Mouse (Mus musculus) forebrain, embryonic 16.5 days (tissue): ENCODE measurements at regions not wholly inside any gene's neighbourhood (a gene's known extent, or its start where the extent isn't known, plus 50 kb on each side); places are given as distances from the start of the nearest gene placed in this dataset.

ENCODE experiments used
- ATAC-seq: fragments of 200-750 bp; cut with Nextera tagmentation; 2 replicates; pipeline ENCODE4 v1.8.0; 2017; ENCODE audit warnings: mild to moderate bottlenecking, moderate library complexity
- H3K27ac ChIP-seq: fragments of 300-500 bp; sonication (generic); 2 replicates; pipeline ENCODE4 v1.5.1; 2014; ENCODE audit warnings: low read length, control low read depth
- H3K27me3 ChIP-seq: fragments of 300-500 bp; sonication (generic); replicated peaks from 2 replicates; pipeline ENCODE4 v1.6.1; 2014; ENCODE audit warnings: low read length; ENCODE audit not compliant: control insufficient read depth, insufficient read depth
- H3K36me3 ChIP-seq: fragments of 300-500 bp; sonication (generic); 2 replicates; pipeline ENCODE4 v1.6.1; 2014; ENCODE audit not compliant: control insufficient read depth, insufficient read depth
- H3K4me1 ChIP-seq: fragments of 300-500 bp; sonication (generic); replicated peaks from 2 replicates; pipeline ENCODE4 v1.6.1; 2014; ENCODE audit warnings: low read length; ENCODE audit not compliant: control insufficient read depth, insufficient read depth
- H3K4me2 ChIP-seq: fragments of 300-500 bp; sonication (generic); 2 replicates; pipeline ENCODE4 v1.6.1; 2014; ENCODE audit warnings: mild to moderate bottlenecking, low read length, control low read depth
- H3K4me3 ChIP-seq: fragments of 300-500 bp; sonication (generic); replicated peaks from 2 replicates; pipeline ENCODE4 v1.5.1; 2014; ENCODE audit warnings: mild to moderate bottlenecking, low read length, control low read depth
- H3K9ac ChIP-seq: fragments of 300-500 bp; sonication (generic); replicated peaks from 2 replicates; pipeline ENCODE4 v1.6.1; 2014; ENCODE audit warnings: low read depth, low read length, control low read depth
- H3K9me3 ChIP-seq: fragments of 300-500 bp; sonication (generic); 2 replicates; pipeline ENCODE4 v1.6.1; 2016; ENCODE audit warnings: low read length; ENCODE audit not compliant: control insufficient read depth
- WGBS: fragments of 180-500 bp; shearing (Covaris S2); extraction: QIAGEN DNeasy Blood & Tissue Kit; methylation state at CpG from one replicate; pipeline ENCODE4 v1.1.7; 2014; 5-methylcytosine and 5-hydroxymethylcytosine counted together

DNA sequence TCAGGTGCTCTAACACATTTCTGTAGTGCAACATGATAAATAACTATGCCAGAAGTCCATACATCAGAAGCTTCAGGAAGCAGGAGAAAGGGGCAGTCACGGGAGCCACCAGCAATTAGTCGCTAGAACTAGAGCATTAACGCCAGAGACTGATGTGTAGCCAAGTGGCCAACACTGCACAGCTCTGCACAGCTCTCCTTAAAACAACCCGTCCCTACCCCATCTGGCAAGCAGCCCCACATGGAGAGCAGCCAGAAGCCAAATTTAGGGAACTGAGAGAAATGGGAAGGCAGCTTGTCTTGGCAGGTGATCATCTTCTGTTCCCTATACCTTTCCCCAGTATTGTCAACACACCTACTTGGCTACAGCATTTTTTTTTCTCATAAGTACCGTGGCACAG, 172.3 kb upstream of the Bdnf start:
- WGBS, result 40% methylated on average over 5 of the region's 5 CpGs
- no peak overlapping the region for H3K4me3 ChIP-seq

DNA sequence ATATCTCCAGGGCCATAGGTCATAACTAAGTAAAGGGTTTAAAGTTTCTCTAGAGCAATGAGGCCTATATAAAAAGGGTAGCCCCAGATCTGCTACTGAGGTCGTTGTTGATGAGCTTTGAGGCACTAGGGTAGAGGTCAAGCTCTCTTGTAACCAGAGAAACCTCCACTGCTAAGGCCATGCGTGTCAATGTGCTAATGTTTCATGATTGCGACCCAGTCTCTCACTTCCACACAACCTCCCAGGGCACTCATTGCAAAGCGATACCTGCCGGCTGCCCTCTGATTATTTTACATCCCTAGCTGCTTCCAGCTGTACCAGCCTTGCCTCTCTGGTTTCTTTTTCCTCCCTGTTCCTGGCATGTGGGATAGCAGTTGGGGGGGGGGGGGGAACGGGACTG, 169.6 kb upstream of the Bdnf start:
- 88% methylated on average over 5 of the region's 6 CpGs for WGBS

More for the DNA sequence above, 172.3 kb upstream of the Bdnf start:
- no peaks in the 10 kb centered on the region; the same call in 1 of the 2 replicates for H3K4me1 ChIP-seq
- H3K36me3 ChIP-seq, result no peaks in the 10 kb centered on the region
- no peak overlapping the region for H3K4me2 ChIP-seq
- H3K27ac ChIP-seq, result no peak overlapping the region
- no peaks in the 10 kb centered on the region for H3K27me3 ChIP-seq
- no peaks in the 10 kb centered on the region for H3K9me3 ChIP-seq
- peak; percentile 64 for ATAC-seq
- no peak overlapping the region for H3K9ac ChIP-seq

DNA sequence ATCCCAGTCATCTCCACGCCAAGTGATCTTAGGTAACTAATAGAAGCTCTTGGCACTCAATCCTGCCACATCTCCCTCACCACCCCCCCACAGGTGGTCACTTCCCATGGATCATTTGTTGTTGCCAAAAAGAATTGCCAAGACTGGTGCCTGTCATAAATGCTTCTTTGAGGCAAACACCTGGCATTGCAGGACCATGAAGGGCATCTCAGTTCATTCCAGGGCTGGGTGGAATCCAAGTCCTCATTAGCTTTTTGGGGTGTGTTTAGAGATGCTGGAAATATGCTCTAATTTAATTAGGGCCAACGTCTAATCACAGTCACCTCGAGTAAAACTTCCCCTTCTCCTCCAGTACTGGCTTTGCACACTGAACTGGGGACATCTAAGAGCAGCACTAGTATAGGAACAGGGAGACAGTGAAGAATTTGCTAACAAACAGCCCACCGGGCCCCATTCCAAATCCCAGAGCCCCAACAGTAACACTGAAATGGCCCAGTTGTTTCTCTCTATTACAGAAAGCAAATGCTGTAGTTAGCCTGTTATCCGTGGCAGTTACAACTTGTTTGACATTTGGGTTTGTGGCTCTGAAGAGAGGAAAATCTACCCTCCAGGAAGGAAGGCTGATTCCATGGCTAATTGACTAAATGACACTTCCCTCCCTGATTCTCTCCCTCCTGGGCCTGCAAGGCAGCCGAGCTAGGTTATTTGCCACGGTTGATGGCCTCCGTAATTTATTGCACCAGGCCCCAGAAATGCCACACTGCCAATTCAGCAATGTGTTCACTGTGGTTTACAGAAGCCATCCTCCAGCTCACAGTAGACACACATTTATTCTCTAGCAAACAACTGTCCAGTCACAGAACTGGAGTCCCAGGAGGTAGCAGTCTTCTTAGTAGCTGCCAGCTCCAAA, 164.2 kb upstream of the Bdnf start:
- Histone ChIP-seq H3K27me3 (no peaks in the 10 kb centered on the region), H3K4me3 (no peak overlapping the region), H3K9me3 (no peaks in the 10 kb centered on the region), H3K4me1 (no peaks in the 10 kb centered on the region), H3K4me2 (no peak overlapping the region), H3K9ac (no peak overlapping the region), H3K27ac (no peak overlapping the region), H3K36me3 (no peaks in the 10 kb centered on the region)
- WGBS, result 42% methylated on average over 8 of the region's 8 CpGs
- peak; percentile 80 for ATAC-seq

More for the DNA sequence above, 169.6 kb upstream of the Bdnf start:
- H3K9me3 ChIP-seq, result no peaks in the 10 kb centered on the region
- no peaks in the 10 kb centered on the region for H3K36me3 ChIP-seq
- no peak for ATAC-seq
- H3K4me3 ChIP-seq, result no peak overlapping the region
- no peaks in the 10 kb centered on the region for H3K27me3 ChIP-seq
- H3K4me2 ChIP-seq, result no peak overlapping the region
- no peak overlapping the region for H3K27ac ChIP-seq
- no peak overlapping the region for H3K9ac ChIP-seq
- H3K4me1 ChIP-seq, result no peaks in the 10 kb centered on the region; the same call in 1 of the 2 replicates

GRCm38 (mm10) chr2:109511142-109511541, 163.4 kb upstream of the Bdnf start:
- WGBS, result 81% methylated on average over 4 of the region's 4 CpGs
- no peak overlapping the region for H3K27ac ChIP-seq
- no peaks in the 10 kb centered on the region for H3K4me1 ChIP-seq
- no peak overlapping the region for H3K4me3 ChIP-seq
- no peaks in the 10 kb centered on the region for H3K9me3 ChIP-seq
- no peak overlapping the region for H3K9ac ChIP-seq
- no peak for ATAC-seq
- no peak overlapping the region for H3K4me2 ChIP-seq
- no peaks in the 10 kb centered on the region for H3K27me3 ChIP-seq
- H3K36me3 ChIP-seq, result no peaks in the 10 kb centered on the region

DNA sequence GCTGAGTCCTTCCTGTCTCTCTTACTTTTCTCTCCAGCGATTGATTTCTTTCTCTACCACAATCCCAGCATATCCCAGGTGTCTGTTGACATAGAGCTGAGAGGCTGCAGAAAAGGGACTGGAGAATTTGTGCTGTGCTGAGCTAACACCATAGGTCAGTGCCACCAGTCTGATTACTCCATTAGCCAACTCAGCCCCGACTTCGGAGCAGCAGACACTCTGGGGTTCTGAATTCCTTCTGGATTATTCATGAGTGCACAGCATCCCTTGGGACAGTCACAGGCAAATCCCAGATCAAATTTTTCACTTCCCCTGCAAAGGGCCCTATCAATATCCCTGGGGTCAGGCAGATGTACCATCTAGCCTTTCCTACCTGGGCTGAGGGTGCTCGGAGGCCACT, 155.2 kb upstream of the Bdnf start:
- no peak for ATAC-seq
- no peak overlapping the region for H3K4me3 ChIP-seq
- no peak overlapping the region for H3K4me2 ChIP-seq
- H3K9me3 ChIP-seq, result no peaks in the 10 kb centered on the region
- H3K27ac ChIP-seq, result no peak overlapping the region
- no peaks in the 10 kb centered on the region for H3K36me3 ChIP-seq
- H3K9ac ChIP-seq, result no peak overlapping the region
- no peaks in the 10 kb centered on the region for H3K4me1 ChIP-seq
- WGBS, result 87% methylated on average over 4 of the region's 4 CpGs
- no peaks in the 10 kb centered on the region for H3K27me3 ChIP-seq

DNA sequence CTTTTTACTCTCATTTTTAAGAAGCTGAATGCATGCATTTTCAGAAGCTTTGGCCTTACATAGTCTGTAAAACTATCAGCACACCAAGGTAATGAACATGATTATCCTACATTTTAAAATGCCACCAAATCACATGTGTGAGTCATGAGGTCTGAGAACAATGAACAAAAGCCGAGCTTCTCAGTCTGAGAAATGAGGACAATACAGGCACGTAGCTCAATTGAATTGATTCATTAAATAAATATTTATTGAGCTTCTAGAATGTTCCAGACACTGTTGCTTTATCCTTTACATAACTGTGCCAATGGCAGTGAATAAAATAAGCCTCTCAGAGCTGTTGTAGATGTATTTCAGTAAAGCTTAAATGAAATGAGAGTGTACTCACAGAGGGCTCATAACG, 154.0 kb upstream of the Bdnf start:
- no peaks in the 10 kb centered on the region for H3K36me3 ChIP-seq
- H3K27me3 ChIP-seq, result no peaks in the 10 kb centered on the region
- H3K9ac ChIP-seq, result no peak overlapping the region
- 46% methylated on average over 3 of the region's 3 CpGs for WGBS
- H3K4me2 ChIP-seq, result no peak overlapping the region
- no peak for ATAC-seq
- no peak overlapping the region for H3K27ac ChIP-seq
- H3K4me1 ChIP-seq, result no peaks in the 10 kb centered on the region
- H3K4me3 ChIP-seq, result no peak overlapping the region
- no peaks in the 10 kb centered on the region for H3K9me3 ChIP-seq

DNA sequence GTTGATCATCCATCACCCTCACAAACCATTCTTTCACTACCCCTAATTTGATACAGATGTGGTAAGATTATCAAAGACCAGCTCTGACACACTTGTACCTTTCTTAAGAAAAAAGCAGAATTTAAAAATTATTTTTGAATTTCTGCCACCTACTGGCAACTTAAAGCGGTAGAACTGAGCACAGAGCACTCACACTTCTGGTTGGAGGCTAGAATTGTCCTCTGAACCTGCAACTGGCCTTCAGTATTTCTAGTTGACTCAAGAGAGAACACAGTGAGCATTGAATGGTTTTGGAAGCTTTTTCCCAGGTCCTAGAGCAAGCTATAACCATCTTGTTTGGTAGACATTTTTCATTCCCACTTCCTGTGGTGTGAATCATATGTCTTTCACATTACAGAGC, 135.0 kb upstream of the Bdnf start:
- Histone ChIP-seq H3K27me3 (no peaks in the 10 kb centered on the region), H3K4me2 (no peak overlapping the region), H3K36me3 (no peaks in the 10 kb centered on the region), H3K4me1 (no peaks in the 10 kb centered on the region), H3K9ac (no peak overlapping the region), H3K27ac (no peak overlapping the region), H3K9me3 (no peaks in the 10 kb centered on the region), H3K4me3 (no peak overlapping the region)
- 74% methylated on average over 1 of the region's 1 CpGs for WGBS
- no peak for ATAC-seq

DNA sequence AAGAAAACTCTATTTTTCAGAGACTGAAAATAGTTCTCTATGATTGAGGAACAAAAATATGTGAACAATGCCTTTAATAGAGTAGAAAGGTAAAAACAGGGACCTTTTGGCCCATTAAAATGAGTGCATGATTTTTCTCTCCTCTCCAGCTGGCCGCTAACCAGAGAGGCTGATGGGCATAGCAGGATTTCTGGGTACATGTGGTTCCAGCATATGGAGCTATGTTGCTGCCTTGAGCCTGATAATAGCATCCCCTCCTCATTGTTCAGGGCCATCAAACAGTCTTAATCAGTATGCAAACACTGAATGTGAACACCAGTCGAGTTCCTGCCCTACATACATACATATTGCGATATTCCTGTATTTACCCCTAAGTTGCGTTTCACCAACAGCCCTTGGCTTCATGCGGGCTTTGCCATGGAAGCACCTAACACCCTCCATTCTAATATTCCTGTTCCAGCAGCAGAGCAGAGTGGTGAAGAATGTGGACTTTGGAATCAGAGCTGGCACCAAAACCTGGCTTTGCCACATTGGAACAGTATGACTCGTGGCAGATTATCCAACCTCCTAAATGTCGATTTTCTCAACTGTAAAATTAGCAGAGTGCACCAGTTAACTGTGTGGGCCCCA, 127.9 kb upstream of the Bdnf start:
- Histone ChIP-seq H3K36me3 (no peaks in the 10 kb centered on the region), H3K27ac (no peak overlapping the region), H3K4me1 (no peaks in the 10 kb centered on the region), H3K27me3 (no peaks in the 10 kb centered on the region), H3K4me3 (no peak overlapping the region), H3K4me2 (no peak overlapping the region), H3K9me3 (no peaks in the 10 kb centered on the region), H3K9ac (no peak overlapping the region)
- ATAC-seq, result no peak; the same call in 1 of the 2 replicates
- 82% methylated on average over 7 of the region's 7 CpGs for WGBS

DNA sequence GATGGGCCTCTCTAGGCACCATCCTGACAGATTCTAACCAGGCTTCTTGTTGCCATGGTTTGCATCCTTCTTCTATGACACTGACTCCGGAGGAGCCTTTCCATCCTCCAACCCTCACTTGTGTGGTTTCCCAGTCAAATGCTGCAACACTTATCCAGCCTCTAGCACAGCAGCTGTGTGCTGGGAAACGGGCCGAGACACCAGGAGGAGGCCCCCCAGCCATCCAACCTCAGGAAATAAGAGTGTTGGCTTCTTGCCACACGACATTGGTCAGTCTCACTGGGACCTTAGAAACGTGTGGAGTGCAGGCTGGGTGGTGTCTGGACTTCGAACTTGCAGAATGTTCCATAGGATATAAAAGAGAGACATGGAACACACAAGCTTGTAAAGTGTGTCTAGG, 119.9 kb upstream of the Bdnf start:
- Histone ChIP-seq H3K4me1 (no peaks in the 10 kb centered on the region), H3K9ac (no peak overlapping the region), H3K4me3 (no peak overlapping the region), H3K27ac (no peak overlapping the region), H3K9me3 (no peaks in the 10 kb centered on the region), H3K4me2 (no peak overlapping the region), H3K36me3 (no peaks in the 10 kb centered on the region), H3K27me3 (no peaks in the 10 kb centered on the region)
- WGBS, result 87% methylated on average over 6 of the region's 6 CpGs
- ATAC-seq, result no peak
